Mouse (Mus musculus) cerebellum, postnatal 10 days (tissue): ENCODE measurements around the gene Phox2b.
A peak's percentile ranks its signal among the peaks of the same experiment; 100 is the strongest.

Source experiments
- DNase-seq, 2 experiments: peaks; one replicate each; pipeline ENCODE4 v3.0.0; 2021; ENCODE audit warnings: mixed read lengths in 2 of 2

Phox2b gene

GRCm38 (mm10) chr5:67098733-67099323, at the start of gene Phox2b:
Phox2b (minus strand) TSS chr5:67099301.
- peak; percentile 44 to 58 for DNase-seq

- DNase-seq, result no peak
Observed at GRCm38 (mm10) chr5:67142622-67143021, 43.5 kb upstream of the Phox2b start.

- peak; percentile 19 to 23 for DNase-seq
Observed at GRCm38 (mm10) chr5:67139052-67140015, 40.2 kb upstream of the Phox2b start.

- peak; percentile 17 to 23 for DNase-seq
Observed at GRCm38 (mm10) chr5:67138643-67139042, 39.5 kb upstream of the Phox2b start.

- peak; percentile 70 to 73 for DNase-seq
Observed at GRCm38 (mm10) chr5:67134698-67135097, 35.6 kb upstream of the Phox2b start.

- no peak for DNase-seq
Observed at GRCm38 (mm10) chr5:67131671-67132070, 32.6 kb upstream of the Phox2b start.

- no peak for DNase-seq
Observed at GRCm38 (mm10) chr5:67106261-67106660, 7.2 kb upstream of the Phox2b start.

GRCm38 (mm10) chr5:67103016-67103415, 3.9 kb upstream of the Phox2b start:
- no peak for DNase-seq

GRCm38 (mm10) chr5:67101793-67102600, 2.9 kb upstream of the Phox2b start:
- DNase-seq, result peak; percentile 59 to 78

GRCm38 (mm10) chr5:67101395-67101760, 2.3 kb upstream of the Phox2b start:
- DNase-seq, result peak in 1 of 2 experiments; percentile 17

- peak; percentile 17 to 36 for DNase-seq
Observed at GRCm38 (mm10) chr5:67100564-67101394, 1.7 kb upstream of the Phox2b start.

- peak; percentile 30 to 53 for DNase-seq
Observed at GRCm38 (mm10) chr5:67099393-67100271, 531 bp upstream of the Phox2b start.

- DNase-seq, result no peak
Observed at GRCm38 (mm10) chr5:67098051-67098732, 909 bp downstream of the Phox2b start.

- peak; percentile 30 to 57 for DNase-seq
Observed at GRCm38 (mm10) chr5:67097106-67098050, 1.7 kb downstream of the Phox2b start.

- DNase-seq, result peak; percentile 35 to 37
Observed at GRCm38 (mm10) chr5:67096378-67096771, 2.7 kb downstream of the Phox2b start.

- DNase-seq, result peak; percentile 12 to 42
Observed at GRCm38 (mm10) chr5:67095651-67096377, 3.3 kb downstream of the Phox2b start.

- peak; percentile 22 to 32 for DNase-seq
Observed at GRCm38 (mm10) chr5:67095153-67095552, 3.9 kb downstream of the Phox2b start.

GRCm38 (mm10) chr5:67093991-67094390, 5.1 kb downstream of the Phox2b start:
- no peak for DNase-seq

- DNase-seq, result peak; percentile 76 to 83
Observed at GRCm38 (mm10) chr5:67091766-67092165, 7.3 kb downstream of the Phox2b start.
